Mouse (Mus musculus) stomach, embryonic 14.5 days (tissue): ENCODE data around the gene Tpbgl. TPM values are rescaled to one million over a fixed set of nuclear protein-coding genes. Genes with fewer than 3 reads are reported as not detected.

ENCODE experiments used
- ATAC-seq: fragments of 200-750 bp; cut with Nextera tagmentation; 2 replicates; pipeline ENCODE4 v1.8.0; 2017; ENCODE audit warnings: low read depth, moderate TSS enrichment; ENCODE audit not compliant: insufficient number of reproducible peaks, insufficient read depth, low FRiP score
- H3K27ac ChIP-seq: fragments of 300-500 bp; sonication (generic); 2 replicates; pipeline ENCODE4 v1.5.1; 2014; ENCODE audit warnings: mild to moderate bottlenecking, low read length, moderate library complexity, mixed read lengths
- H3K27me3 ChIP-seq: fragments of 300-500 bp; sonication (generic); 2 replicates; pipeline ENCODE4 v1.6.1; 2014; ENCODE audit warnings: low read length, control low read depth, mixed read lengths; ENCODE audit not compliant: control insufficient read depth, insufficient read depth
- H3K36me3 ChIP-seq: fragments of 300-500 bp; sonication (generic); 2 replicates; pipeline ENCODE4 v1.6.1; 2014; ENCODE audit warnings: mild to moderate bottlenecking, control low read depth, low read length, moderate library complexity, mixed read lengths; ENCODE audit not compliant: control insufficient read depth, insufficient read depth
- H3K4me1 ChIP-seq: fragments of 300-500 bp; sonication (generic); 2 replicates; pipeline ENCODE4 v1.6.1; 2014; ENCODE audit warnings: low read length, control low read depth, mixed read lengths; ENCODE audit not compliant: control insufficient read depth, insufficient read depth
- H3K4me2 ChIP-seq: fragments of 300-500 bp; sonication (generic); replicated peaks from 2 replicates; pipeline ENCODE4 v1.6.1; 2014; ENCODE audit warnings: low read depth, low read length, control low read depth
- H3K4me3 ChIP-seq: fragments of 300-500 bp; sonication (generic); 2 replicates; pipeline ENCODE4 v1.5.1; 2014; ENCODE audit warnings: low read depth, low read length, control low read depth
- H3K9ac ChIP-seq: fragments of 300-500 bp; sonication (generic); replicated peaks from 2 replicates; pipeline ENCODE4 v1.6.1; 2014; ENCODE audit warnings: low read depth, mild to moderate bottlenecking, control low read depth, low read length, moderate library complexity, mixed read lengths
- H3K9me3 ChIP-seq: fragments of 300-500 bp; sonication (generic); 2 replicates; pipeline ENCODE4 v1.6.1; 2016; ENCODE audit warnings: low read depth, low read length, control low read depth; ENCODE audit not compliant: control insufficient read depth
- WGBS: fragments of 180-500 bp; shearing (Covaris S2); extraction: QIAGEN DNeasy Blood & Tissue Kit; methylation state at CpG from one replicate; pipeline ENCODE4 v1.1.7; 2014; 5-methylcytosine and 5-hydroxymethylcytosine counted together
- polyA plus RNA-seq: library from polyadenylated mRNA; unstranded; fragments of >200 nt; fragmentation: Nextera tagmentation; extraction: Ambion mirVana; gene quantifications from 2 replicates; pipeline ENCODE4 v1.2.1, GENCODE M21; 2014

Gene Tpbgl
- polyA plus RNA-seq, 1 experiment from 2014 or later, result 1.3 TPM

- 75% methylated on average over 4 of the region's 4 CpGs for WGBS
- H3K27ac ChIP-seq, result no peak overlapping the region
These were observed 28.2 kb downstream of the Tpbgl start for GRCm38 (mm10) chr7:99598722-99599121.

GRCm38 (mm10) chr7:99593868-99594803 is 32.8 kb downstream of the Tpbgl start:
- no peaks in the 10 kb centered on the region for H3K27me3 ChIP-seq

More at GRCm38 (mm10) chr7:99598722-99599121, 28.2 kb downstream of the Tpbgl start:
- Histone ChIP-seq H3K4me3 (no peak overlapping the region), H3K4me2 (no peak overlapping the region), H3K9ac (no peak overlapping the region), H3K27me3 (no peaks in the 10 kb centered on the region), H3K36me3 (peaks cover 10% of the 10 kb centered on the region), H3K4me1 (no peaks in the 10 kb centered on the region), H3K9me3 (no peaks in the 10 kb centered on the region)
- ATAC-seq, result no peak

GRCm38 (mm10) chr7:99592669-99593068 is 34.2 kb downstream of the Tpbgl start:
- WGBS, result 90% methylated on average over 3 of the region's 3 CpGs
- peaks cover 13% of the 10 kb centered on the region; the same call in 1 of the 2 replicates for H3K36me3 ChIP-seq
- H3K9ac ChIP-seq, result no peak overlapping the region
- H3K4me3 ChIP-seq, result no peak overlapping the region
- H3K27ac ChIP-seq, result no peak overlapping the region
- no peaks in the 10 kb centered on the region for H3K4me1 ChIP-seq
- H3K4me2 ChIP-seq, result no peak overlapping the region
- no peaks in the 10 kb centered on the region for H3K9me3 ChIP-seq
- H3K27me3 ChIP-seq, result no peaks in the 10 kb centered on the region
- no peak for ATAC-seq

More at GRCm38 (mm10) chr7:99593868-99594803, 32.8 kb downstream of the Tpbgl start:
- H3K36me3 ChIP-seq, result peaks cover 15% of the 10 kb centered on the region; the same call in 1 of the 2 replicates
- no peak overlapping the region for H3K4me2 ChIP-seq
- ATAC-seq, result peak; percentile 81; the same call in 1 of the 2 replicates
- no peak overlapping the region for H3K9ac ChIP-seq
- no peak overlapping the region for H3K27ac ChIP-seq
- WGBS, result 87% methylated on average over 15 of the region's 15 CpGs
- no peaks in the 10 kb centered on the region for H3K4me1 ChIP-seq
- no peaks in the 10 kb centered on the region for H3K9me3 ChIP-seq
- H3K4me3 ChIP-seq, result no peak overlapping the region

DNA sequence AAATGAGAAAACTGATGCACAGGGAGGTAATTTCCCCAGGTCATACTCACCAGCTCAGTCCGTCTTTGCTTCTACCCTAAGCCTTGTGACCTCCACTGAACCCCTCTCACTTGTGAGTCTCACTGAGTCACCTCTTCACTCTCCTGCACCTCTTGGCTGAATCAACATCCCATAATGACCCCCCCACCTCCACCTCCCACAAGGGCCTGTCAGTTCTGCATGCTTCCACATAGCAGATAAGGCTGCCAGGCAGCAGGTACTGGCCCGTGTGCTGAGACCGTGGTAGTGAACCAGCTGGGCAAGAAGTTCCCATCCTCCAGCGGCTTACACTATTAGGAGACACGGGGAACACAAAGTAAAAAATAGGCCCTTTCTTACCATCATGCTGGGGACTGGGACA is 36.3 kb downstream of the Tpbgl start:
- Histone ChIP-seq H3K27ac (no peak overlapping the region), H3K9me3 (no peaks in the 10 kb centered on the region), H3K27me3 (no peaks in the 10 kb centered on the region), H3K4me1 (no peaks in the 10 kb centered on the region), H3K4me3 (no peak overlapping the region), H3K36me3 (peaks cover 7% of the 10 kb centered on the region; the same call in 1 of the 2 replicates), H3K9ac (no peak overlapping the region), H3K4me2 (no peak overlapping the region)
- WGBS, result 89% methylated on average over 5 of the region's 5 CpGs
- ATAC-seq, result no peak

GRCm38 (mm10) chr7:99590064-99590463 is 36.8 kb downstream of the Tpbgl start:
- Histone ChIP-seq H3K9me3 (no peaks in the 10 kb centered on the region), H3K27me3 (no peaks in the 10 kb centered on the region), H3K9ac (no peak overlapping the region), H3K4me1 (no peaks in the 10 kb centered on the region), H3K4me3 (no peak overlapping the region), H3K27ac (no peak overlapping the region), H3K4me2 (no peak overlapping the region), H3K36me3 (peaks cover 7% of the 10 kb centered on the region)
- no peak for ATAC-seq
- WGBS, result 19% methylated on average over 3 of the region's 3 CpGs

DNA sequence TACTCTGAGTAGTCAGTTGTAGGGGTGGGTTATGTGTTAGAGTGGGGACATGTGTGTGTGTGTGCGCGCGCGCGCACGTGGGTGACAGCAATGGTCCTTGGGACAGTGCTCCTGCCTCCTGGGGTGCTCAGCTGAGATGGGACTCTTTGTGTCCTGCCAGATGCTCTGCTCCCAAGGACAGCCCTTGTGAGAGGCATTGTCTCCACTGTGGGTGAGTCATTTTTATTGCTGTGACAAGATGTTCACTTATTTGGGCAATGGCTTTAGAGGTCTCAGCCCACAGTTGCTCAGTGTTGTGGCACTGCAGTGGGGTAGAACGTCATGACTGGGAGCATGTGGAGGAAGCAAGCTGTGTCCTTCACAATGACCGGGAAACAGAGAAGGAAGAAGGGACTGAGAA is 40.9 kb downstream of the Tpbgl start:
- no peak overlapping the region for H3K9ac ChIP-seq
- no peaks in the 10 kb centered on the region for H3K27me3 ChIP-seq
- no peak overlapping the region for H3K27ac ChIP-seq
- no peak for ATAC-seq
- no peak overlapping the region for H3K4me3 ChIP-seq
- 92% methylated on average over 8 of the region's 8 CpGs for WGBS
- H3K9me3 ChIP-seq, result no peaks in the 10 kb centered on the region
- peaks cover 3% of the 10 kb centered on the region; the same call in 1 of the 2 replicates for H3K36me3 ChIP-seq
- peaks cover 6% of the 10 kb centered on the region; the same call in 1 of the 2 replicates for H3K4me1 ChIP-seq
- H3K4me2 ChIP-seq, result no peak overlapping the region

- no peak overlapping the region for H3K27ac ChIP-seq
- peaks cover 10% of the 10 kb centered on the region; the same call in 1 of the 2 replicates for H3K4me1 ChIP-seq
- no peak overlapping the region for H3K9ac ChIP-seq
- 81% methylated on average over 5 of the region's 5 CpGs for WGBS
- no peak for ATAC-seq
- H3K27me3 ChIP-seq, result no peaks in the 10 kb centered on the region
- H3K36me3 ChIP-seq, result peaks cover 3% of the 10 kb centered on the region; the same call in 1 of the 2 replicates
- no peak overlapping the region for H3K4me2 ChIP-seq
- no peak overlapping the region for H3K4me3 ChIP-seq
- H3K9me3 ChIP-seq, result no peaks in the 10 kb centered on the region
These were observed 43.3 kb downstream of the Tpbgl start for GRCm38 (mm10) chr7:99583625-99584024.

DNA sequence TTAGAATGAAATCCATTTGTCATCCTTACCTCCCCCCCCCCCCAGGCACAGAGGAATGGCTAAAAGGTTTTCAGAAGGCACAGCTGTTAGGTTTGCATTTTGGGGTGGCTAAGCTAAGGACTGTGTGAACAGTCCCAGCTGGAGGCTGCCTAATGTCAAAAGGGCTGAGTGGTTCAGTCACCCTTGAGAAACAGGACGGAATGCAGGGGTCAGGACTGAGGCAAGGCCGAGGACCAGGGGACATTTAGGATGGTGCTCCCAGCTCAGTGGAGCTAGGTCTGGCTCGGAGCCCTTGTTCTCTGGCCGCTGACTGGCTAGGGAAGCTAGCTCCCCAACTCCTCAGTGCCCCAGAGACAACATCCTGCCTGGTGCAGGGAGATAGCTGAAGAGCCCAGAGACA is 44.0 kb downstream of the Tpbgl start:
- H3K36me3 ChIP-seq, result peaks cover 3% of the 10 kb centered on the region; the same call in 1 of the 2 replicates
- H3K4me2 ChIP-seq, result no peak overlapping the region
- peaks cover 10% of the 10 kb centered on the region; the same call in 1 of the 2 replicates for H3K4me1 ChIP-seq
- H3K4me3 ChIP-seq, result no peak overlapping the region
- H3K9ac ChIP-seq, result no peak overlapping the region
- no peak for ATAC-seq
- no peaks in the 10 kb centered on the region for H3K27me3 ChIP-seq
- no peaks in the 10 kb centered on the region for H3K9me3 ChIP-seq
- 55% methylated on average over 4 of the region's 4 CpGs for WGBS
- no peak overlapping the region for H3K27ac ChIP-seq
